Mouse (Mus musculus): ENCODE measurements around the gene Tas2r143. TPM values are rescaled to one million over a fixed set of nuclear protein-coding genes. Genes with fewer than 3 reads are reported as not detected.

Tas2r143 gene
- polyA plus RNA-seq (2012; rRNA removed), result 0.13 and 0.69 TPM in 2 replicates

GRCm38 (mm10) chr6:42399938-42400337, at the start of gene Tas2r143:
Tas2r143 (plus strand) TSS chr6:42400238.
- no peak for DNase-seq (ENCODE audit: low read depth in 1 of 2, low spot score in 2 of 2)
- H3K4me3 ChIP-seq (ENCODE audit: extremely low read depth, insufficient read depth, insufficient read length), result no peak within 1 kb of the TSS
- no peaks in the 10 kb centered on the region for H3K27me3 ChIP-seq (ENCODE audit: control insufficient read depth, insufficient read depth, low read length)
- H3K36me3 ChIP-seq (ENCODE audit: control insufficient read depth, insufficient read depth, low read length), result no peaks in the 10 kb centered on the region
- H3K4me1 ChIP-seq (ENCODE audit: control insufficient read depth, insufficient read depth, insufficient read length), result peaks cover 11% of the 10 kb centered on the region; the same call in 1 of the 2 replicates
- WGBS, result 90% methylated on average over 1 of the region's 1 CpGs
- TF ChIP-seq CTCF (IDR thresholded peaks at IDR 0.05; ENCODE audit: extremely low read depth, insufficient read depth, insufficient read length, insufficient replicate concordance) (no peak), POLR2A (IDR thresholded peaks at IDR 0.05; ENCODE audit: low read depth, low read length) (no peak)
- H3K27ac ChIP-seq (ENCODE audit: insufficient read depth, low read length), result no peak within 1 kb of the TSS

- TF ChIP-seq POLR2A (IDR thresholded peaks at IDR 0.05; ENCODE audit: low read depth, low read length) (no peak), CTCF (IDR thresholded peaks at IDR 0.05; ENCODE audit: extremely low read depth, insufficient read depth, insufficient read length, insufficient replicate concordance) (no peak)
- H3K27ac ChIP-seq (ENCODE audit: insufficient read depth, low read length), result peak overlapping the region; percentile 69
- no peak for DNase-seq (ENCODE audit: low read depth in 1 of 2, low spot score in 2 of 2)
- H3K27me3 ChIP-seq (ENCODE audit: control insufficient read depth, insufficient read depth, low read length), result no peaks in the 10 kb centered on the region
- peak overlapping the region; percentile 89 for H3K4me3 ChIP-seq (ENCODE audit: extremely low read depth, insufficient read depth, insufficient read length)
- H3K4me1 ChIP-seq (ENCODE audit: control insufficient read depth, insufficient read depth, insufficient read length), result peaks cover 21% of the 10 kb centered on the region; the same call in 1 of the 2 replicates
- H3K36me3 ChIP-seq (ENCODE audit: control insufficient read depth, insufficient read depth, low read length), result peaks cover 4% of the 10 kb centered on the region
- WGBS, result 29% methylated on average over 13 of the region's 13 CpGs
Observed at GRCm38 (mm10) chr6:42350968-42351775, 48.9 kb upstream of the Tas2r143 start.

GRCm38 (mm10) chr6:42351776-42352485, 48.1 kb upstream of the Tas2r143 start:
- Histone ChIP-seq H3K4me1 (ENCODE audit: control insufficient read depth, insufficient read depth, insufficient read length) (peaks cover 21% of the 10 kb centered on the region; the same call in 1 of the 2 replicates), H3K27me3 (ENCODE audit: control insufficient read depth, insufficient read depth, low read length) (no peaks in the 10 kb centered on the region), H3K4me3 (ENCODE audit: extremely low read depth, insufficient read depth, insufficient read length) (peak overlapping the region; percentile 89; the same call in 1 of the 2 replicates), H3K36me3 (ENCODE audit: control insufficient read depth, insufficient read depth, low read length) (peaks cover 10% of the 10 kb centered on the region), H3K27ac (ENCODE audit: insufficient read depth, low read length) (peak overlapping the region; percentile 17)
- DNase-seq (ENCODE audit: low read depth in 1 of 2, low spot score in 2 of 2), result peak in 1 of 2 experiments; percentile 38
- TF ChIP-seq CTCF (IDR thresholded peaks at IDR 0.05; ENCODE audit: extremely low read depth, insufficient read depth, insufficient read length, insufficient replicate concordance) (no peak), POLR2A (IDR thresholded peaks at IDR 0.05; ENCODE audit: low read depth, low read length) (no peak)
- WGBS, result 42% methylated on average over 7 of the region's 7 CpGs

DNA sequence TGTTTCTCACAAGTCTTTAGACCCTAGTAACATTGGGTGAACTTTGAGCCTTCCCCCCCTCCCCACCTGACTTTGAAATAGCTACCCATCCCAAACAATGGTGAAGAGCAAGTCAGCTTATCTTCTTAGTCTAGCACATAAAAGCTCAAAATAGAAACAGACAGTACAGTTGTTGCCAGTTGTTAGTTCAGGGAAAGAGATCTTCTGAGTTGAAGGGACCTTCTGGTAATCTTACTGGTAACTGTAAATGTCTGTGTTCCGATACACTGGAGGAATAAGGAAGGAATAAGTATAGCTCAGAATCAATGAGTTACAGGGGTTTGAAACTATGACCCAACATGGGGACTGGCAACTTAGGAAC, 47.6 kb upstream of the Tas2r143 start:
- TF ChIP-seq POLR2A (IDR thresholded peaks at IDR 0.05; ENCODE audit: low read depth, low read length) (no peak), CTCF (IDR thresholded peaks at IDR 0.05; ENCODE audit: extremely low read depth, insufficient read depth, insufficient read length, insufficient replicate concordance) (no peak)
- Histone ChIP-seq H3K36me3 (ENCODE audit: control insufficient read depth, insufficient read depth, low read length) (peaks cover 11% of the 10 kb centered on the region), H3K27ac (ENCODE audit: insufficient read depth, low read length) (peak overlapping the region; percentile 17; the same call in 1 of the 2 replicates), H3K4me3 (ENCODE audit: extremely low read depth, insufficient read depth, insufficient read length) (no peak overlapping the region; the same call in 1 of the 2 replicates), H3K4me1 (ENCODE audit: control insufficient read depth, insufficient read depth, insufficient read length) (peaks cover 21% of the 10 kb centered on the region; the same call in 1 of the 2 replicates), H3K27me3 (ENCODE audit: control insufficient read depth, insufficient read depth, low read length) (no peaks in the 10 kb centered on the region)
- 73% methylated on average over 1 of the region's 1 CpGs for WGBS
- no peak for DNase-seq (ENCODE audit: low read depth in 1 of 2, low spot score in 2 of 2)

- H3K27me3 ChIP-seq (ENCODE audit: control insufficient read depth, insufficient read depth, low read length), result no peaks in the 10 kb centered on the region
- TF ChIP-seq CTCF (IDR thresholded peaks at IDR 0.05; ENCODE audit: extremely low read depth, insufficient read depth, insufficient read length, insufficient replicate concordance), result no peak
- TF ChIP-seq POLR2A (IDR thresholded peaks at IDR 0.05; ENCODE audit: low read depth, low read length), result no peak
- 15% methylated on average over 8 of the region's 8 CpGs for WGBS
- no peak overlapping the region for H3K4me3 ChIP-seq (ENCODE audit: extremely low read depth, insufficient read depth, insufficient read length)
- peaks cover 21% of the 10 kb centered on the region; the same call in 1 of the 2 replicates for H3K4me1 ChIP-seq (ENCODE audit: control insufficient read depth, insufficient read depth, insufficient read length)
- DNase-seq (ENCODE audit: low read depth in 1 of 2, low spot score in 2 of 2), result peak in 1 of 2 experiments; percentile 28
- peak overlapping the region; percentile 19 for H3K27ac ChIP-seq (ENCODE audit: insufficient read depth, low read length)
- peaks cover 17% of the 10 kb centered on the region for H3K36me3 ChIP-seq (ENCODE audit: control insufficient read depth, insufficient read depth, low read length)
Observed at GRCm38 (mm10) chr6:42353180-42353579, 46.9 kb upstream of the Tas2r143 start.

GRCm38 (mm10) chr6:42354076-42355019, 45.7 kb upstream of the Tas2r143 start:
- DNase-seq (ENCODE audit: low read depth in 1 of 2, low spot score in 2 of 2), result no peak
- H3K27ac ChIP-seq (ENCODE audit: insufficient read depth, low read length), result peak overlapping the region; percentile 27; the same call in 1 of the 2 replicates
- TF ChIP-seq POLR2A (IDR thresholded peaks at IDR 0.05; ENCODE audit: low read depth, low read length) (no peak), CTCF (IDR thresholded peaks at IDR 0.05; ENCODE audit: extremely low read depth, insufficient read depth, insufficient read length, insufficient replicate concordance) (no peak)
- no peaks in the 10 kb centered on the region for H3K27me3 ChIP-seq (ENCODE audit: control insufficient read depth, insufficient read depth, low read length)
- WGBS, result 29% methylated on average over 11 of the region's 11 CpGs
- no peak overlapping the region; the same call in 1 of the 2 replicates for H3K4me3 ChIP-seq (ENCODE audit: extremely low read depth, insufficient read depth, insufficient read length)
- H3K36me3 ChIP-seq (ENCODE audit: control insufficient read depth, insufficient read depth, low read length), result peaks cover 24% of the 10 kb centered on the region
- peaks cover 21% of the 10 kb centered on the region; the same call in 1 of the 2 replicates for H3K4me1 ChIP-seq (ENCODE audit: control insufficient read depth, insufficient read depth, insufficient read length)

Measured in spleen, adult 2 months (tissue).